Mouse (Mus musculus) hindbrain, embryonic 14.5 days (tissue): ENCODE data around the gene Sec22c. TPM values are rescaled to one million over a fixed set of nuclear protein-coding genes. Genes with fewer than 3 reads are reported as not detected.

Experiments
- ATAC-seq: fragments of 200-750 bp; cut with Nextera tagmentation; 2 replicates; pipeline ENCODE4 v1.8.0; 2017; ENCODE audit warnings: moderate number of reproducible peaks, mild to moderate bottlenecking, moderate TSS enrichment, moderate library complexity; ENCODE audit not compliant: low FRiP score
- DNase-seq: peaks from one replicate; pipeline ENCODE4 v3.0.0-alpha.2; 2015; ENCODE audit warnings: low spot score
- H3K27ac ChIP-seq: fragments of 300-500 bp; sonication (generic); 2 replicates; pipeline ENCODE4 v1.5.1; 2014; ENCODE audit warnings: mild to moderate bottlenecking, moderate library complexity
- H3K27me3 ChIP-seq: fragments of 300-500 bp; sonication (generic); 2 replicates; pipeline ENCODE4 v1.6.1; 2014; ENCODE audit warnings: mild to moderate bottlenecking, low read length, mixed read lengths; ENCODE audit not compliant: control insufficient read depth, insufficient read depth
- H3K36me3 ChIP-seq: fragments of 300-500 bp; sonication (generic); replicated peaks from 2 replicates; pipeline ENCODE4 v1.6.1; 2014; ENCODE audit not compliant: control insufficient read depth, insufficient read depth
- H3K4me1 ChIP-seq: fragments of 300-500 bp; sonication (generic); replicated peaks from 2 replicates; pipeline ENCODE4 v1.6.1; 2014; ENCODE audit warnings: antibody characterized with exemption, low read length, mixed read lengths; ENCODE audit not compliant: control insufficient read depth, insufficient read depth
- H3K4me2 ChIP-seq: fragments of 300-500 bp; sonication (generic); replicated peaks from 2 replicates; pipeline ENCODE4 v1.6.1; 2014; ENCODE audit warnings: mild to moderate bottlenecking, moderate library complexity
- H3K4me3 ChIP-seq: fragments of 300-500 bp; sonication (generic); replicated peaks from 2 replicates; pipeline ENCODE4 v1.5.1; 2014; ENCODE audit warnings: mild to moderate bottlenecking, low read length
- H3K9ac ChIP-seq: fragments of 300-500 bp; sonication (generic); 2 replicates; pipeline ENCODE4 v1.6.1; 2014
- H3K9me3 ChIP-seq: fragments of 300-500 bp; sonication (generic); 2 replicates; pipeline ENCODE4 v1.6.1; 2016; ENCODE audit warnings: low read length; ENCODE audit not compliant: control insufficient read depth
- WGBS: fragments of 180-500 bp; shearing (Covaris S2); extraction: QIAGEN DNeasy Blood & Tissue Kit; methylation state at CpG from one replicate; pipeline ENCODE4 v1.1.7; 2014; 5-methylcytosine and 5-hydroxymethylcytosine counted together
- polyA plus RNA-seq: library from polyadenylated mRNA; unstranded; fragments of >200 nt; fragmentation: Nextera tagmentation; extraction: Ambion mirVana; gene quantifications from 2 replicates; pipeline ENCODE4 v1.2.1, GENCODE M21; 2014

The Sec22c gene
- polyA plus RNA-seq, 1 experiment from 2014 or later: 21.6 TPM

DNA sequence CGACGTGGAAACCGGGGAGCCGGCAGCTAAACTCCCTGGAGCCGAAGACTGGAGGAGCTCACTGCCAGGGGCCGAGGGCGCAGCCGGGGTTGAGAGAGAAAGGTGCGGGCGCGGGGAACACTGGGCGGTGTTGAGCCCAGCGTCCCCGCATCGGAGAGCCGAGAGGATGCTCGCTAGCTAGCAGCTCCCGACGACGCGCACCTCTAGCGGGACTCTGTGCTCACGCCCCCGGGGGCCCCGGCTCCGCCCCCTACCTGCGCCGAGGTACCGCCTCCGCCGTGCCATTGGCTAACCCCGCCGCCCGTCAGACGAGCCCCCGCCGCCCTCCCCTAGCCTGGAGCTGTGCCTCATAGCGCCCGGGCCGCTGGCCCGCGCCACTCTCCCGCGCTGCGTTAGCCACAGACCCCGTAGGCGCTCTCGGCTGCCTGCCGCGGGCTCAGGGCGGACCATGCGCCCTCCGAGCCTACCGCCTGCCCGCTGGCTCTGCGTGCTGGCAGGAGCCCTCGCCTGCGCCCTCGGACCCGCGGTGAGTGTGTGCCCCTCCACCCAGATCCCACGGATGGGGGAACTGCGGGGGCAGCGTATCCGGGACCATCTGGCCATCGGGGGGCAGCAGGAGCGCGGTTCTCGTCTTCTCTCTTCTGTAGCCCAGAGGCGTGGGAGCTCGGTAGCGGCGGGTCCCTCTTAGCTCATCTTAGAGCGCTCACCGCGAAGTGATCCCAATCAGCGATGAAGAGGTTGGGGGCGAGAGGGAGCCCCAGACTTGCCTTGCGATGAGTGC, 62.7 kb downstream of the Sec22c start, which contains the start of gene Vipr1:
Gene Vipr1, plus strand, starts transcription at position 316 of the 781 bp plus-strand sequence.
- peak; percentile 87 for ATAC-seq
- Histone ChIP-seq H3K4me2 (peak within 1 kb of the TSS; percentile 89), H3K4me3 (peak within 1 kb of the TSS; percentile 44), H3K36me3 (no peaks in the 10 kb centered on the region), H3K4me1 (no peaks in the 10 kb centered on the region; the same call in 1 of the 2 replicates), H3K27me3 (peaks cover 50% of the 10 kb centered on the region), H3K27ac (no peak within 1 kb of the TSS), H3K9me3 (no peaks in the 10 kb centered on the region), H3K9ac (peak within 1 kb of the TSS; percentile 43)
- DNase-seq: peak; percentile 68
- WGBS: under 1% methylated on average over 69 of the region's 79 CpGs

DNA sequence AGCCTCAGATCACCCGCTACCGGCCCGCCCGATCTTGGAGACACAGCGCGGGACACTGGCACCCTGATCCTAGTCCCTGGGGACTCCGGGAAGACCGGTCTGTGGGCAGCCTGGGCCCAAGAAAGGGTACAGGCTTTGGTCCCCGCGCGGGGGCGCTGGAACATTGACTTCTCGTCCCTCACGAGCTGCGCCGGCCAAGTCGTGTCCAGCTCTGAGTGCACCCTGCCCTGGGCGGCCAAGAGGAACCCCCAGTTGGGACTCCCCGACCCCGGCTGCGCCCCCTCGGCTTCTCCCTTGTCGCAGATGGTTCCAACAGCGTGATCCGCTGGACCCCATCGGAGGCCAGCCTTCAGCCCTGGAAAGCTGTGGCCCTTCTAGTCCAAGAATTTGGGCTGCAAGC, 63.3 kb downstream of the Sec22c start, which contains the start of gene Lyzl4:
Gene Lyzl4, minus strand, starts transcription at position 96 of the 400 bp plus-strand sequence.
- H3K4me1 ChIP-seq: no peaks in the 10 kb centered on the region; the same call in 1 of the 2 replicates
- peak within 1 kb of the TSS; percentile 43 for H3K9ac ChIP-seq
- ATAC-seq: peak; percentile 32
- DNase-seq: peak; percentile 73
- peaks cover 50% of the 10 kb centered on the region for H3K27me3 ChIP-seq
- no peaks in the 10 kb centered on the region for H3K9me3 ChIP-seq
- peak within 1 kb of the TSS; percentile 89 for H3K4me2 ChIP-seq
- H3K4me3 ChIP-seq: peak within 1 kb of the TSS; percentile 44
- H3K27ac ChIP-seq: no peak within 1 kb of the TSS
- under 1% methylated on average over 26 of the region's 26 CpGs for WGBS
- no peaks in the 10 kb centered on the region for H3K36me3 ChIP-seq

DNA sequence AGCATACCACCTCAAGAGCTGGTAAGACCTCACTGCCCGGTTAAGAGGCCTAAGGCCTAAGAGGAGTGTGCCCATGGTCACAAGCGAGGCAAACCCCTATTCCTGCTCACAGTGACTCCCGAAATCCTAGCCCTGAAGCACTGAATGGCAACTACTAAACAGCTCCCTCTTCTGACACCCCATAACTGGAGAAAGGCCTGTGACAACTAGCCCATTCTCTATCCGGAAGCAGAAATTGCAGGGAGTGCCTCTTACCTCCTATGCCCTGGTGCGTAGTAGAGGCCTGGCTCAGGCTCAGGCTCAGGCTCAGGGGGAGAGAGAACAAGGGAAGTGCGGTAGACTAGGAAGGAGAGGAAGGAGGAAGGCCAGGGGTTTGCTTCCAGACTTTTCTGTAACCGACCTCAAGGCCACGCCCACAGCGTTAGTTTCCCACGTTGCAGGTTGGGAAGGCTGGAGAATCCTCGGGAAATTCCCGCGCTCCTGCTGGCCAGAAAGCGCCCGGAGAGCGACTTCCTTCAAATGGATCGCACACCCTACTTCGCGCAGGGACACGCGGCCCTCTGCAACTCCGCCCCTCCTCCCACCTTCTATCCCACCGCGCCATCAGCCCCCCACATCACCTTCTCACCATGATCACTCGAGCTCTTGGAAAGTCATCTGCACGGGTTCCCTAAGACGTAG, 63.9 kb downstream of the Sec22c start:
- no peak for ATAC-seq
- H3K27ac ChIP-seq: no peak overlapping the region
- peaks cover 50% of the 10 kb centered on the region for H3K27me3 ChIP-seq

DNA sequence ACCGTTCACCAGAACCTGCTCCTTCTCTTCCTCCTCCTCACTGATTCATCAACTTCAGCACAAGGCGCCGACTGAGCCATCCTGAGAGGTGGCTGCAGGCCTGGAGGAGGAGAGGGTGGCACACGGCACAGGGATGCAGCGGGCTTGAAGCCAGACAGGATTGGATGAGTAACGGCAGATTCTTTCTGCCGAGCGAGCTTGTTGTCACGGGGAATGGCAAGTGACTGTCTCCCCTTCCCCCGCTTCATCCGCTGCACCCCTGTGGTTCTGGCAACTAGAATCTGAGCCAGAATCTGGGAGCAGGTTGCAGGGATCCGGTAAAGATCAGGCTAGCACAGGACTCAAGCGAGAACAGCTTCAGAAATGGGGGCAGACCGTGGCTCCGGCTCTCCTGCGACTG, 65.5 kb downstream of the Sec22c start:
- no peak for DNase-seq

More for the DNA sequence above, 63.9 kb downstream of the Sec22c start:
- DNase-seq: no peak
- 11% methylated on average over 27 of the region's 27 CpGs for WGBS
- 0 out of 2 replicates have a peak overlapping the region, but pooled peaks have one; percentile 43 for H3K9ac ChIP-seq
- no peaks in the 10 kb centered on the region for H3K36me3 ChIP-seq
- no peaks in the 10 kb centered on the region; the same call in 1 of the 2 replicates for H3K4me1 ChIP-seq
- no peaks in the 10 kb centered on the region for H3K9me3 ChIP-seq
- H3K4me2 ChIP-seq: peak overlapping the region; percentile 89
- H3K4me3 ChIP-seq: peak overlapping the region; percentile 44

DNA sequence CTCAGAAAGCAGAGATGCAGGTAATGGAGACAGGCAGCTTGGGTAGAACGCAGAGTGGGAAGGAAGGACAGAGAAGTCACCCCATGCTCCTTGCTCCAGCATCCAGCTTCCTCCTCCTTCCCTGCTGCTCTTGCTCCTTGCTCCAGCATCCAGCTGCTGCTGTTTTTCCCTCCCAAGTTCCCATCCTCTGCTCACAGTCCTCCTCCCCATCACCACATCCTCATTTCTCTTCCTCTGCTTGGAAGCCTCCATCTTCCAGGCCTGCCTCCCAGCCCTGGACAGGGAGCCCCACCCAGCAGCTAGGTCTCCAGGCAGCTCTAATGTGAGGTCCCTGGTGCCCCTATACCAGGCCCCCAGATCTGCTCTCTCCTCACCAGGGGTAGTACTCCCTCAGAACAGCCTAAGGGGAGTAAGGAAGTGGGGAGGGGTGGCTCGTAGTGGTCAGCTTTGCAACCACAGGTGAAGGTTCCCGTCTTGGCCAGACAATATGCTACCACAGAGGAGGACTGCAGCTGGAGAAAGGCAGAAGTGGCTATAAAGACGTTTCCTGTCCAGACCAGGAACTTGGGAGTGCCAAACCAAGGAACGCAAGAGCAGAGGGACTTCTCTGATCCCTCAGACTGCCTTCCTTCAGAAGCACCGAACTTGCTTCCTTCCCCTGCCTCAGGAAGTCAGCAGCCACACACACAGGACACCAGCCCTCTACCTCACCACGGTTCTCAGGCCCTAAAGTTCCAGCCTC, 69.3 kb downstream of the Sec22c start:
- DNase-seq (no peak), ATAC-seq (no peak)
- no peaks in the 10 kb centered on the region for H3K36me3 ChIP-seq
- no peak overlapping the region for H3K27ac ChIP-seq
- no peak overlapping the region for H3K4me3 ChIP-seq
- no peaks in the 10 kb centered on the region for H3K4me1 ChIP-seq
- no peak overlapping the region for H3K9ac ChIP-seq
- H3K27me3 ChIP-seq: peaks cover 16% of the 10 kb centered on the region
- H3K4me2 ChIP-seq: no peak overlapping the region
- no peaks in the 10 kb centered on the region for H3K9me3 ChIP-seq
- 54% methylated on average over 7 of the region's 7 CpGs for WGBS

More for the DNA sequence above, 65.5 kb downstream of the Sec22c start:
- Histone ChIP-seq H3K4me1 (no peaks in the 10 kb centered on the region; the same call in 1 of the 2 replicates), H3K9me3 (no peaks in the 10 kb centered on the region), H3K27ac (no peak overlapping the region), H3K36me3 (no peaks in the 10 kb centered on the region), H3K4me3 (no peak overlapping the region), H3K9ac (no peak overlapping the region), H3K27me3 (peaks cover 50% of the 10 kb centered on the region), H3K4me2 (no peak overlapping the region)
- no peak for ATAC-seq
- 46% methylated on average over 16 of the region's 16 CpGs for WGBS

DNA sequence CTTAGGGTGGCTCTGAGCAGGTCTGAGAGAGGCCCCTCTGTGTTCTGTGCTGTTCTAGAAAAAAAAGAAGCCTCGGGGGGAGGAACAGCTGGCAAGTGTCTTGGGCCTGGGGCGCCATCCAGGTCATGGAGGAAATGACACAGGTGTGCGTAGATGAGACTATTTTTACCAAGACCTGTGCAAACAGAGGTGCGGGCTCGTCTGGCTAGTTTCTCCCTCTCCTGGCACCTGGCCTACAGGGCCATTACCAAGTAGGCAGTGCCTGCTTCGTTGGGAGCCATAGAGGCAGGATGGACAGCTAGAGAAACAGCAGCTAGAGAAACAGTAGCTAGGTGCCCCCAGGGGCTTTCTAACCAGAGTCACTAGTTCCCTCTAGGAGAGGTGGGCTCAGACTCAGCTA, 72.0 kb downstream of the Sec22c start:
- H3K27me3 ChIP-seq: no peaks in the 10 kb centered on the region
- no peak overlapping the region for H3K27ac ChIP-seq
- H3K4me3 ChIP-seq: no peak overlapping the region
- H3K9ac ChIP-seq: no peak overlapping the region
- no peaks in the 10 kb centered on the region for H3K36me3 ChIP-seq
- H3K4me2 ChIP-seq: no peak overlapping the region
- 87% methylated on average over 6 of the region's 6 CpGs for WGBS
- no peaks in the 10 kb centered on the region for H3K4me1 ChIP-seq
- H3K9me3 ChIP-seq: no peaks in the 10 kb centered on the region
- no peak for DNase-seq
- no peak for ATAC-seq

DNA sequence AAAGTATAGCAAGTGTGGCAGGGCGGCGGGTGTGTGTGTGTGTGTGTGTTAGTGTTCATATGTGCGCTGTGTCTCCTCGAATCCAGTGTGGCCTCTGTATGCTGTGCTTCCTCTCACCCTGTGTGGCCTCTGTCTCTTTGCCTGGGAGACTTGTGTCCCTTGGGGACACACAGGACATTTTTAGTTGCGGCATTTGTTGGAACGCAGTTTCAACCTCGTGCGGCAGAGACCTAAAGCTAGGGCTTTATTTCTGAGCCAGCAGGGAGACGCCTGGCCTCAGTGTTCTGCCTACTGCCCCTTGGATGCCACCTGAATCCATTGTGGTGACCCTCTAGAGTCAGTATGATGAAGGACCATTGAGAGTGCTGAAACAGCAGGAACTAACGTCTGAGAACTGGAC, 72.4 kb downstream of the Sec22c start:
- H3K36me3 ChIP-seq: no peaks in the 10 kb centered on the region
- DNase-seq: no peak
- 87% methylated on average over 10 of the region's 10 CpGs for WGBS
- no peaks in the 10 kb centered on the region for H3K4me1 ChIP-seq
- H3K4me2 ChIP-seq: no peak overlapping the region
- H3K4me3 ChIP-seq: no peak overlapping the region
- ATAC-seq: no peak
- no peak overlapping the region for H3K9ac ChIP-seq
- H3K27me3 ChIP-seq: no peaks in the 10 kb centered on the region
- H3K27ac ChIP-seq: no peak overlapping the region
- H3K9me3 ChIP-seq: no peaks in the 10 kb centered on the region

DNA sequence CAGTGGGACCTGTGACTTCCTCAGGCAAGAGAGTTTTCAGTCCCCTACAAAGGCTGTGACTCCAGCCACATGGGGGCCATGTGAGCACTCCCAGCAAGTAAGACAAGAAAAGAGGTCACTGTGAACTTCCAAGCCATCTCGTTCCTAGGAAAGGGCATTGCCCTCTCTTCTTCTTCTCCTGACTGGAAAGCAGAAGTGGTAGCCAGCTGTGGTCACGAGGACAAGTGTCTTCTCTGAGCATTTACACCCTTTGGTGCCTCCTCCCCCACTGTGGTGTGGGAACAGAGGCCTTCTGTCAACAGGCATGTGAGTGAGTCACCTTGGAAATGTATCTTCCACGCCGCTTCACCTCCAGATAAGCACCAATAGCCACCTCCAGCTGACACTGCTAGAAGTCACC, 73.3 kb downstream of the Sec22c start:
- ATAC-seq: no peak
- Histone ChIP-seq H3K9me3 (no peaks in the 10 kb centered on the region), H3K4me2 (no peak overlapping the region), H3K27me3 (no peaks in the 10 kb centered on the region), H3K36me3 (no peaks in the 10 kb centered on the region), H3K9ac (no peak overlapping the region), H3K27ac (no peak overlapping the region), H3K4me1 (no peaks in the 10 kb centered on the region), H3K4me3 (no peak overlapping the region)
- DNase-seq: no peak
- WGBS: 80% methylated on average over 4 of the region's 4 CpGs

DNA sequence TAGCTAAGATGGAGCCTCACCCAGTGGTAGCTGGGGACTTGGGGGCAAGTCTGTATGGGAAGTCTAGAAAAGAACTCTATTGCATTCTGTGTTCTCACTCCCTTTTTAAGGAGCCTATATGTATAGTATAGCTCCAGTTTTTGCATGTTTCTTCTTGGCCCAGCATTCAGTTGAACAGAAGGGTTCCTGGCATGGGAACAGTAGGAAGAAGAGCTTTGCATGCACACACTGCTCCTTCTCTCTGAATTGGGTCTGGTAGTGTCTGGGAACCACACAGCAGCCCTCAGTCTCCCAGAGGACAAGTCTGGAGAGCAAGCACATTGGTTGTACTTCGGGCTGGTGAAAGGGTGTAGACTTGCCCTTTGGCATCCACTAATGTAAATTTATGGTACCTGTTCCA, 74.7 kb downstream of the Sec22c start:
- Histone ChIP-seq H3K4me1 (no peaks in the 10 kb centered on the region), H3K4me2 (no peak overlapping the region), H3K4me3 (no peak overlapping the region), H3K27me3 (no peaks in the 10 kb centered on the region), H3K9me3 (no peaks in the 10 kb centered on the region), H3K27ac (no peak overlapping the region), H3K9ac (no peak overlapping the region), H3K36me3 (no peaks in the 10 kb centered on the region)
- ATAC-seq: no peak
- 93% methylated on average over 1 of the region's 1 CpGs for whole genome bisulfite sequencing
- DNase-seq: no peak
